Mouse (Mus musculus): ENCODE results near the gene Bcas1. TPM values are rescaled to one million over a fixed set of nuclear protein-coding genes. Genes with fewer than 3 reads are reported as not detected.

Bcas1 gene
- total RNA-seq, 2 experiments from 2014 or later = 0.50 to 0.89 TPM

DNA sequence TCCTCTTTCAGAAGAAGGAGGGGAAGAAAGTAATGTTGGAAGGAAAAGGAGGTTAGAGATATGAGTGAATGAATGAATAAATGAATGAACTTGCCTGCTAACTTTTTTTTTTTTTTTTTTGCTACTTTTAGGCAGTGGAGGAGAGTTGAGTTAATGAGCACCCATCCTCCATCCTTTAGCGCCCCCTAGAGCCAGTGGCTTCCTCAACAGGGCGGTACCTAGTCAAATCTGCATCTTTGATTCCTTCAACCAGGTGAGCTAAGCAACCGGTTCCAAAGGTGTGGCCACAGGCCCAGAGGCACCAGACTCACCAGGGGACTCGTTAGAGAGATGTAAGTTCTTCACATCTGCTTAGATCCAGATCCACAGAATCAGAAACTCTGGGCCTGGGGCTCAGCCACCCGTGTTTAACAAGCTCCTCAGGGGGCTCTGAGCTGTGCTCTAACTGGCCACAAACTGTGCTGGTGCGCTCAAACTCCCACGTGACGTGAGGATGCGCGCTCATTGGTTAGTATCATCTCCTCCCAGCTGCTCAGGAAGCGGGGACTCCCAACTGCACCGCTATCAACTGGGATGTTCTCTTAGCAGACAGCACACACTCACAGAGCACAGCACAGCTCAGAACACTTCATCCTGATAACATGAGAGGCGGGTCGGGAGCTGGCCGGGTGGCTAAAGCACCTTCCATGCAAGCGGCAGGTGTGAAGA, 70.8 kb downstream of the Bcas1 start:
- H3K27ac ChIP-seq = no peak overlapping the region
- DNase-seq = no peak
- intact Hi-C loops (cut with DNase I) = no loop called here
- peak; percentile 46 for TF ChIP-seq CTCF (IDR thresholded peaks at IDR 0.05)
- no peak overlapping the region for H3K4me3 ChIP-seq

DNA sequence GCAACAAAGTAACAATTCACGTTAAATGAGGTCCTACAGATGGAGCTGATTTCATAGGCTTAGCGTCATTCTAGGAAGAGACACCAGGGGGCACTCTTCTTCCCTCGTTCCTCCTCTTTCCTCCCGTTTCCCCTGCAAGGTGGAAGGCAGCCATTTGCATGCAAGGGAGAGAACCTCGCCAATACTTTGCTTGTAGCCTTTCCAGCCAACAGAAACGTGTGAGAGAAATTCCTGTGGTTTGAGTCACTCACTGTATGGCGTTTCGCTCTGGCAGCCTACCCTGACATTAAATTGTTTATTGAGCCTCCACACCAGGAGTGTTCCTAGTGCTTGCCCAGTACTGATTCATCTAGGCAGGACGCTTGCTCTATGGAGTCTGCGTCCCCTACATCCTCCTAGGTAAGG, 72.7 kb downstream of the Bcas1 start:
- DNase-seq = peak; percentile 72
- peak; percentile 91 for TF ChIP-seq CTCF (IDR thresholded peaks at IDR 0.05)
- H3K27ac ChIP-seq = no peak overlapping the region
- H3K4me3 ChIP-seq = peak overlapping the region; percentile 34
- intact Hi-C loops (cut with DNase I) = loop anchor here (1.0 to 2.0 kb wide), 2 partner anchors 46 to 154 kb away; no protein-coding TSS in a partner anchor

DNA sequence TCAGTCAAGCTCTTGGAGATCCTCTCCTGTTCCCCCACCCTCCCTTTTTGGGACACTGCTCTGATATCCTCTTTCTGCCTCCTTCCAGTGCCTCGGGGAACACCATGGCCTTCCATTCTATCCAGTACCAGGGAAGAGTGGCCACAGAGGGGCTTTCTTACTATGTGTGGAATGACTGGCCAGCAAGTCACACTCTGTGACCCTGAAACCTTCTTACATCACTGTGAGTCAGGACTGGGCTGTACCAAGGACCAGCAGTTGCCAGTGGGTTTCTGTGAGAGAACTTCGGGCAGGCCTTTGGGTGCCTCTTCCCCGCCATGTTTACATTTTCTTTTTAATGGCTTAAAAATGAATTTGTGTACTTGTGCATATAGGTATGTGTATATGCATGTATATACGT, 75.4 kb downstream of the Bcas1 start:
- intact Hi-C loops (cut with DNase I) = no loop called here
- no peak overlapping the region for H3K27ac ChIP-seq
- DNase-seq = no peak
- no peak overlapping the region for H3K4me3 ChIP-seq
- TF ChIP-seq CTCF (IDR thresholded peaks at IDR 0.05) = no peak

DNA sequence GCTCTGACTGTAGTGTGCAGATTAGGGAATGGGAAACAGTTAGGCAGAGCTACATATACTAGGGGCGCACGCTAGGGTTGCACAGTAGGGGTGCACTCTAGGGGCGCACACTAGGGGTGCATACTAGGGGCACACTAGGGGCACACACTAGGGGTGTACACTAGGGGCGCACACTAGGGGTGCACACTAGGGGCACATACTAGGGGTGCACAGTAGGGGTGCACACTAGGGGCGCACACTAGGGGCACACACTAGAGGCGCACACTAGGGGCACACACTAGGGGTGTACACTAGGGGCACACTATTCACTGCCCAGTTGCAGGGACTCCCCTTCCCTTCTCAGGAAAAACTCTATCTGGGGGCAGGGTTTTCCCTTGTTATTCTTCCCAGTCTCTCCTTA, 75.8 kb downstream of the Bcas1 start:
- DNase-seq = no peak
- intact Hi-C loops (cut with DNase I) = no loop called here
- no peak for TF ChIP-seq CTCF (IDR thresholded peaks at IDR 0.05)
- Histone ChIP-seq H3K4me3 (no peak overlapping the region), H3K27ac (no peak overlapping the region)

DNA sequence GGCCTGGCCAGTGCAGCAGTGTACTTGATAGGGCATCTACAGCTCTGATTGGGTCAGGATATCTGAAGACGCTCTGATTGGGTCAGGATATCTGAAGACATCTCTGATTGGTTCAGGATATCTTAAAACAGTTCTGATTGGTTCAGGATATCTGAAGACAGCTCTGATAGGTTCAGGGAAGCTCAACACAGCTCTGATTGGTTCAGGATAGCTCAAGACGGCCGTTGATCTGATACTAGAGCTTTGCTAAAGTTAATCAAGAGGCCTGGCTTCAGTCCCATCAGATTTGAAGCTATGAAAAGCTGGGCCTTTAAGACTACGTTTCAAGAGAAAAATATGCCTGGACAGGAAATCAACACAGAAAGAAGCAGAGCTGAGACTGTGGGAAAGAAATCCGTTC, 77.9 kb downstream of the Bcas1 start:
- no peak for TF ChIP-seq CTCF (IDR thresholded peaks at IDR 0.05)
- H3K27ac ChIP-seq = no peak overlapping the region
- intact Hi-C loops (cut with DNase I) = no loop called here
- DNase-seq = no peak
- no peak overlapping the region for H3K4me3 ChIP-seq

DNA sequence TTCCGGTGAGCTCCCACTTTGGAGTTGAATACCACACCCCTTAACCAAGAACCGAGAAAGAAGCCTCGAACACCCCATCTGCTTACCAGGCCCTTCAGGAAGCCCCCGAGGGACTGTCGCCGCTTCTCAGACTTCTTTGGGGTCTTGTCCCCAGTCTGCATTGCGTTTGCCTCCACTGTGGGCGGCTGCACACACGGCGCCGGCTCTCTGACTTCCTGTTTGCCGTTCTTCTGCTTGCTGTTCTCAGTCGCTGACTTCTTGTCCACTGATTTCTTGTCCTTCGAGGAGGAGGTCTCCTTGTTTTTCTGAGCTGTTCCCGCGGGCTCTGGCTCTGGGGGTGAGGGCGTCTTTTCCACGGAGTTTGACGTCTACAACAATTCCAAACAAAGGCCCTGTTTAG, 78.5 kb downstream of the Bcas1 start:
- DNase-seq = no peak
- no peak for TF ChIP-seq CTCF (IDR thresholded peaks at IDR 0.05)
- Histone ChIP-seq H3K27ac (no peak overlapping the region), H3K4me3 (no peak overlapping the region)
- intact Hi-C loops (cut with DNase I) = no loop called here

DNA sequence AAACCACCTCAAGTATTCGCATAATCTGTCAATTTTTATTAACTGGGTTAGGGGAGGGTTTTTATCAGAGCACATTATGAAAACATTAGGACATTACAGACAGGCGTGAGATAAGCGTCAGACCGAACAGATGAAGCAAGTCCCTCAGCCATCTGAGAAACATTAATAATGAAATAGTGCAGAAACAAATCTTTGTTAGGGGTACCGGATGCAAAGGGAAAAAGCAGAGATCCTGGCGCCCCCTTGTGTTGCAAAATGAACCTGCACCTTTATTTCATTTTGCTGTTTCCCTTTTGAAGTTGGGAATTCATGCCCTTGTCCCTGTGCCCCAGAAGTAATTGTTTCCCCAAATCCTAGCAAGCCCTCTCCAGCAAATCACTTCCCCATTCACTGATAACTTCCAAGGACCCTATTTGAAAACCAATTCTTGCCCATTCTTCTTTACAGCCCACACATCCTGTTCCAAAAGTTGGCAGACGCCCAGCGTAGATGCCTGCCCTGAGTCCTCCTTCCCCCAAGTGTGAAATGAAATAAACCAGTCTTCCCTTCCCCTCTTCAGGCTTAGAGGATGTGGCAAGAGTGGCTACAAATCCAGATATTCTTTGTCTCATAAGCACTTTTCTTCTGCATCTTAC, 80.4 kb downstream of the Bcas1 start:
- TF ChIP-seq CTCF (IDR thresholded peaks at IDR 0.05) = peak; percentile 81
- no peak overlapping the region for H3K4me3 ChIP-seq
- peak; percentile 54 for DNase-seq
- intact Hi-C loops (cut with DNase I) = loop anchor here (2.0 kb wide), 1 partner anchor 230 kb away; no protein-coding TSS in a partner anchor
- no peak overlapping the region for H3K27ac ChIP-seq

DNA sequence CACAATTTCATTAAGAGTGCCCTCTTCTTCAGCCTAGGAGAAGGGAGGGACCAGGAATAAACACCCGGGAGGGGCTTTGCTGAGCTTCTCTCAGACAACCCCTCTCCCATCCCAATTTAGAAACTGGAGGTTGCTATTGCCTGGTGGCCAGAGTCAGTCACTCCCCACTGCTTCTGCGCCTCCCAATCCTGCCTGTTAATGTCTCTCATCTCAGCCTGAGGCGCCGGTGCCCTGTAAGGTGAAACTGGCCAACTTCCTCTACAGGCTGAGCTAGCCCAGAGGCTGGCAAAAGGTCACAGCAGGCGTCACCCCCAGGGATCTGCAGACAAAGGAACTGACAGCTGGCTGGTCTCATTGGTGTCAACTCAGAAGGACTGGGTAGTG, 82.2 kb downstream of the Bcas1 start:
- peak; percentile 36 for DNase-seq
- TF ChIP-seq CTCF (IDR thresholded peaks at IDR 0.05) = no peak
- H3K27ac ChIP-seq = peak overlapping the region; percentile 49; the same call in 1 of the 2 replicates
- intact Hi-C loops (cut with DNase I) = no loop called here
- H3K4me3 ChIP-seq = no peak overlapping the region

DNA sequence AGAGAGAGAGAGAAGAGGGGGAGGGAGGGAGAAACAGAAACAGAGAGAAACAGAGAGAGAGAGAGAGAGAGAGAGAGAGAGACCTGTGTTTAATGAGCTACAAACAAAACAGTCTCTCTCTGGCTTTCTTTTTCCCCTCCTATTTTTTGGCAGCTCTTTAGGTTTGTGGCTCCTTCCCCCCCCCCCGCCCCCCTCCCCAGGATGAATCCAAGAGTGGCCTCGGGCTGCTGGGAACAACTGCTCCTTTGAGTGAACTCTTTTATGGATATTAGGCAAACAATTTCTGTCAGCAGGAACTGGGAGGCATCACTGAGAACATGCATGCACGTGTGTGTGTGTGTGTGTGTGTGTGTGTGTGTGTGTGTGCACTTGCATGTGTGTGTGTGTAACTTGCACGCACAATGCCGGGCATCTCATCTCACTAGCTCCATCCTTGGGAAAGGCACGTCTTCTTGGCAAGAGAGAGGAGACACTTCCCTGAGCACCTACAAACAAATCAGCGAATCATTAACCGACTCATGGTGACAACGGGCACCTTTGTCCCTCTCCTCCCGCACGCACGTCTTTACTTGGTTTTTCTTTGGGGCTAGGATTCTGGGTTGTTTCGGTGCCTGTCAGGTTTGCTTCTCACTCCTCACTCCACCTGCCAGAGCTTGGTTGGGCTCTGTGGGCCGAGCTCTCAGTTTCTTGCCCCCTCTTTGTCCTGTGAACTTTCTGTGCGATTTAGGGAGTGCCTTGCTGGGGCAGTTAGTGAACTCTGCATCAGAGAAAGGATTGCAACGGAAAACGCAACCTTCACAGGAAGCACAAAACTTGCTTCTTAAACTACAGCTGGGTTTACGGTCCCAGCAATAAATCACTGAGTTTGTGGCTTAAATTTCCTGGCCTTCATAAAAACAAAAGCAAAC, 82.9 kb downstream of the Bcas1 start:
- no peak for TF ChIP-seq CTCF (IDR thresholded peaks at IDR 0.05)
- Histone ChIP-seq H3K27ac (peak overlapping the region; percentile 49; the same call in 1 of the 2 replicates), H3K4me3 (no peak overlapping the region)
- intact Hi-C loops (cut with DNase I) = no loop called here
- no peak for DNase-seq

DNA sequence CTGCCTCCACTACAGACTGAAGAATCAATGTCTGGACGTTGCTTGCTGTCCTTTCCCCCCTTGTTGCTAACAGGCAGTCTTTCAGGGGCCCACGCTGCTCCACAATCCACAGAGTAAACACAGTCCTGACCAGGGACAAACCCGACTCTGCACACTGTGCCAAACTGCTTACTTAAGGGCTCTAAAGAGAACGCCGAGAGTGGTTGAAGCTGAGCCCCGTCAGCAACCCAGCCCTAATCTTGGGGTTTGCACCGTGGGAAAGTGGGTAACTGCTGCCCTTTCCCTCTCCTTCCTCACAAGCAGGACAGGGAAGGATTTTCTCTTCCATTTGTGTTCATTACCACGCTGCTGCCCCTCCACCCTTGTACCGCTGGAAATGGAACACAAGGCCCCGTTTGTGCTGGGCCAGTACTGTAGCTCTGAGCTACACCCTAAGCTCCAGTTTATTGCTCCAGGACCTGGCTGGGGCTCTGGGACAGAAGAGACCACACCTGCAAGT, 83.8 kb downstream of the Bcas1 start:
- TF ChIP-seq CTCF (IDR thresholded peaks at IDR 0.05) = no peak
- intact Hi-C loops (cut with DNase I) = no loop called here
- no peak for DNase-seq
- Histone ChIP-seq H3K27ac (peak overlapping the region; percentile 41), H3K4me3 (no peak overlapping the region)

DNA sequence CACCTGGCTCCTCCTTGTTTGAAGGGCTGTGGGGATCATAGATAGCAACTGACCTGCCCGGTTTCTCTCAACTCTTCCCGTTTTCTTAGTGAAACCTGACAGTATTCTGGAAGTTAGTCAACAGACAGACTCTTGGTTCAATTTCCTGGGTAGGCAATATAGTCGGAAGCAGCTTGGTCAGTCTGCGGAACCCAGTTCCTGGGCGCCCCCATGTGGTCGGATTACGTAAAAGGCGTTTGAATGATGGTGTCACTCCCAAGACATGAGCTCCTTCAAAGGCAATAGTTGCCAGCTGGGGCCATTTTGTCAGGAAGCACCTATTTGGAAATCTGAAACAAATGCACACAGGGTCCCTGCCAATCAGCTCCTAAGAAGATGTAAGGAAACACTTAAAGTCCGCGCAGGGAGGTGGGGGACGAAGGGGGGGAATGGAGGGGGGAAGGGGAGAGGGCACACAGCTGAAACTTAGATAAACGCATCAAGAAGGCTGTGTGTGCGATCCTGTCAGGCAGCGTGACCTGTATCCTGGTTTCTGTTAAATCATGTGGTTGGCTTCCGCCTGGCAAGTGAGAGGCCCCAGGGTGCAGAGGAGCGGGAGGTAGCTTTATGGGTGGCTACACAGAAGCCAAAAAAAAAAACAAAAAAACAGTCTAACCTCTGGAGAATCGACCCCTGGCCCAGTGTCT, 84.4 kb downstream of the Bcas1 start:
- peak; percentile 76 for DNase-seq
- H3K4me3 ChIP-seq = no peak overlapping the region
- peak; percentile 62 for TF ChIP-seq CTCF (IDR thresholded peaks at IDR 0.05)
- intact Hi-C loops (cut with DNase I) = no loop called here
- H3K27ac ChIP-seq = peak overlapping the region; percentile 41; the same call in 1 of the 2 replicates

DNA sequence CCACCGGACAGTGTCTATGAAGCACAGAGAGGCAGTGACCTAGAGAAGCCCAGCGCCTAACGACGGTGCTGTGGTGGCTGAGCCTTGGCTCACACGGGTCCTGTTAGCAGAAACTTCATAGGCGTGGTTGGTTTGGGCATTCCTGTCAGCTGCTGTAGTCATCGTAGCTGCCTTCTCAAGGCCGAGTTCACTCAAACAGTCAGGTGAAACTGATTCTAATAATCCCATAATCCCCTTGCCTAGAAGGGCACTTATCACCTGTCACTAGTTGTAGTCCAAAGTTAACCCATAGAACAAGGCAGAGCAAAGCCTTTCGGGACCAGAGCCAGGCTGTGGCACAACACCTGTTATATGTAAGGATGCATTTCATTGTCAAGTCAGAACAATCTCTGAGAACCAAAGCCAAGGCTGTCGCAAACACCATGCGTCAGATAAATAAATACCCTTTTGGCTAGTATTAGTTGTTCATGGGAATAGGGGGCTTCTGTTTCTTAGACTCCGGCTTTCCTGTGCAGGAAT, 85.3 kb downstream of the Bcas1 start:
- Histone ChIP-seq H3K4me3 (no peak overlapping the region), H3K27ac (no peak overlapping the region)
- DNase-seq = no peak
- intact Hi-C loops (cut with DNase I) = no loop called here
- TF ChIP-seq CTCF (IDR thresholded peaks at IDR 0.05) = no peak

Measured in gastrocnemius, adult 2 months (tissue).